Mouse (Mus musculus) CD4-positive, CD25-positive, alpha-beta regulatory T cell, adult 4 months (primary cell): Measurements from ENCODE around the gene Tbata. TPM values are rescaled to one million over a fixed set of nuclear protein-coding genes. Genes with fewer than 3 reads are reported as not detected.

Experiments
- ATAC-seq: one replicate; pipeline ENCODE4 v1.8.0; 2017
- polyA plus RNA-seq, 2 experiments: library from polyadenylated mRNA; unstranded; fragments of 100-300 nt; shearing (Covaris generic); gene quantifications; one replicate each; pipeline ENCODE4 v1.2.1; 2017

Gene Tbata
- polyA plus RNA-seq, 2 experiments from 2014 or later, result not detected

GRCm38 (mm10) chr10:61211105-61211504 lies 39.4 kb downstream of the Tbata start:
- no peak for ATAC-seq

- no peak for ATAC-seq
Measured at GRCm38 (mm10) chr10:61211743-61212142, 40.0 kb downstream of the Tbata start.

- no peak for ATAC-seq
Measured at GRCm38 (mm10) chr10:61212817-61213216, 41.1 kb downstream of the Tbata start.

- ATAC-seq, result no peak
Measured at GRCm38 (mm10) chr10:61215658-61216057, 43.9 kb downstream of the Tbata start.

GRCm38 (mm10) chr10:61216163-61216562 lies 44.4 kb downstream of the Tbata start:
- ATAC-seq, result no peak

GRCm38 (mm10) chr10:61219318-61219717 lies 47.6 kb downstream of the Tbata start:
- ATAC-seq, result no peak

GRCm38 (mm10) chr10:61225694-61226093 lies 53.9 kb downstream of the Tbata start:
- no peak for ATAC-seq

GRCm38 (mm10) chr10:61226784-61227396 lies 55.1 kb downstream of the Tbata start:
- no peak for ATAC-seq

GRCm38 (mm10) chr10:61231756-61232155 lies 60.0 kb downstream of the Tbata start:
- peak; percentile 55 for ATAC-seq

GRCm38 (mm10) chr10:61232858-61233567 lies 61.3 kb downstream of the Tbata start:
- peak; percentile 85 for ATAC-seq

- no peak for ATAC-seq
Measured at GRCm38 (mm10) chr10:61234319-61234718, 62.6 kb downstream of the Tbata start.

- ATAC-seq, result no peak
Measured at GRCm38 (mm10) chr10:61235677-61236267, 64.0 kb downstream of the Tbata start.

- no peak for ATAC-seq
Measured at GRCm38 (mm10) chr10:61236683-61237390, 65.1 kb downstream of the Tbata start.

- no peak for ATAC-seq
Measured at GRCm38 (mm10) chr10:61237391-61237785, 65.6 kb downstream of the Tbata start.

Other genes starting within 250 kb of the Tbata start
- under 1 TPM in 1 of 2 experiments, not detected in 1; 0.90 TPM for gene Pcbd1, start 82.6 kb upstream of the Tbata start, polyA plus RNA-seq
- gene Sgpl1, start 24.3 kb upstream of the Tbata start, polyA plus RNA-seq, result 10 to 100 TPM; 24.5 to 29.9 TPM
- under 1 TPM in 1 of 2 experiments, not detected in 1; 0.11 TPM for gene Adamts14, start 101.5 kb downstream of the Tbata start, polyA plus RNA-seq
- 10 to 100 TPM in 1 of 2 experiments, 1 to 10 TPM in 1; 6.8 to 14.3 TPM for gene Prf1, start 125.9 kb downstream of the Tbata start, polyA plus RNA-seq
- gene Pald1, start 211.6 kb downstream of the Tbata start, polyA plus RNA-seq, result not detected
- gene Nodal, start 246.0 kb downstream of the Tbata start, polyA plus RNA-seq, result not detected